Mouse (Mus musculus) thymus, adult 2 months (tissue): ENCODE measurements around the gene Nav1. TPM values are rescaled to one million over a fixed set of nuclear protein-coding genes. Genes with fewer than 3 reads are reported as not detected.

Source experiments
- DNase-seq: peaks from one replicate; pipeline ENCODE4 v3.0.0; 2021
- H3K27ac ChIP-seq: fragments of 200-500 bp; 2 replicates; pipeline ENCODE4 v1.5.1; 2012; ENCODE audit warnings: low read length, control low read depth; ENCODE audit not compliant: control insufficient read depth, insufficient read depth
- H3K27me3 ChIP-seq: fragments of 200-500 bp; 2 replicates; pipeline ENCODE4 v1.6.1; 2012; ENCODE audit warnings: mild to moderate bottlenecking, low read length, moderate library complexity, mixed read lengths; ENCODE audit not compliant: control insufficient read depth, insufficient read depth
- H3K36me3 ChIP-seq: fragments of 200-500 bp; 2 replicates; pipeline ENCODE4 v1.6.1; 2012; ENCODE audit warnings: mild to moderate bottlenecking, low read length, moderate library complexity; ENCODE audit not compliant: control insufficient read depth, insufficient read depth
- H3K4me1 ChIP-seq: fragments of 200-500 bp; replicated peaks from 2 replicates; pipeline ENCODE4 v1.6.1; 2012; ENCODE audit warnings: low read length; ENCODE audit not compliant: control insufficient read depth, insufficient read depth
- H3K4me3 ChIP-seq: fragments of 200-500 bp; 2 replicates; pipeline ENCODE4 v1.5.1; 2012; ENCODE audit warnings: mild to moderate bottlenecking, low read length, control low read depth, moderate library complexity; ENCODE audit not compliant: control insufficient read depth, insufficient read depth
- CTCF ChIP-seq: fragments of 200-500 bp; IDR thresholded peaks from 2 replicates; pipeline ENCODE4 v1.5.1; 2012; ENCODE audit warnings: mild to moderate bottlenecking, control low read depth, low read length, moderate library complexity, borderline replicate concordance; ENCODE audit not compliant: control insufficient read depth, poor library complexity, insufficient read depth; ENCODE audit errors: extremely low read depth
- POLR2A ChIP-seq: fragments of 200-500 bp; IDR thresholded peaks from 2 replicates; pipeline ENCODE4 v1.6.1; 2012; ENCODE audit warnings: mild to moderate bottlenecking, low read length, control low read depth, moderate library complexity; ENCODE audit not compliant: control insufficient read depth, poor library complexity, insufficient read depth; ENCODE audit errors: extremely low read depth
- WGBS: fragments of 180-500 bp; shearing (Covaris S2); methylation state at CpG from one replicate; pipeline ENCODE4 v1.1.7; 2018; 5-methylcytosine and 5-hydroxymethylcytosine counted together
- polyA plus RNA-seq: library from polyadenylated mRNA; depleted of rRNA; stranded (reverse); fragments of >200 nt; gene quantifications from 2 replicates; pipeline ENCODE4 v1.2.3, GENCODE M21; 2012

Nav1 gene
- polyA plus RNA-seq, 1 experiment, result 8.7 TPM

DNA sequence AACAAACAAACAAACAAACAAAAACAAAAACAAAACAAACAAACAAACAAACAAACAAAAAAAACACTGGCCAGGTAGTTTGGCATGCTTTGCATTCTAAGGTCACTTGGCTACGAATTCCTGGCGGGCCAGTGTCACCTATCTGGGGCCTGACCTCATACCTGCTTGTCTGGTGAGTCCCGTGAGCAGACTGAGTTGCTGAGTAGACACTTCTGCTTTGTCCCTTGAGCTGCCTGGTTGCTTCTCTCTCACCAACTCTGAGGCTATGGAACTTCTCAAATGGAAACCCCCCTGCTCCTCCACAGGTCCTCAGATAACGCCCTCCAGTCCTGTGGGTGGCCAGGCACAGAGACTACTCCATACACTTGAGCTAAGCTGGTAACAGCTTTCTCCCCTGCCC is 93.0 kb downstream of the Nav1 start:
- no peak for TF ChIP-seq POLR2A
- no peak for TF ChIP-seq CTCF
- Histone ChIP-seq H3K36me3 (no peaks in the 10 kb centered on the region), H3K27me3 (no peaks in the 10 kb centered on the region; the same call in 1 of the 2 replicates), H3K4me1 (peaks cover 4% of the 10 kb centered on the region; the same call in 1 of the 2 replicates), H3K4me3 (no peak overlapping the region), H3K27ac (no peak overlapping the region)
- 90% methylated on average over 4 of the region's 4 CpGs for WGBS
- DNase-seq, result no peak

- no peak overlapping the region for H3K4me3 ChIP-seq
- H3K27ac ChIP-seq, result no peak overlapping the region
- H3K36me3 ChIP-seq, result no peaks in the 10 kb centered on the region
- WGBS, result 89% methylated on average over 5 of the region's 5 CpGs
- H3K4me1 ChIP-seq, result peaks cover 4% of the 10 kb centered on the region; the same call in 1 of the 2 replicates
- H3K27me3 ChIP-seq, result no peaks in the 10 kb centered on the region; the same call in 1 of the 2 replicates
- DNase-seq, result no peak
- TF ChIP-seq CTCF (no peak), POLR2A (no peak)
Observed at GRCm38 (mm10) chr1:135513464-135513863, 93.6 kb downstream of the Nav1 start.

DNA sequence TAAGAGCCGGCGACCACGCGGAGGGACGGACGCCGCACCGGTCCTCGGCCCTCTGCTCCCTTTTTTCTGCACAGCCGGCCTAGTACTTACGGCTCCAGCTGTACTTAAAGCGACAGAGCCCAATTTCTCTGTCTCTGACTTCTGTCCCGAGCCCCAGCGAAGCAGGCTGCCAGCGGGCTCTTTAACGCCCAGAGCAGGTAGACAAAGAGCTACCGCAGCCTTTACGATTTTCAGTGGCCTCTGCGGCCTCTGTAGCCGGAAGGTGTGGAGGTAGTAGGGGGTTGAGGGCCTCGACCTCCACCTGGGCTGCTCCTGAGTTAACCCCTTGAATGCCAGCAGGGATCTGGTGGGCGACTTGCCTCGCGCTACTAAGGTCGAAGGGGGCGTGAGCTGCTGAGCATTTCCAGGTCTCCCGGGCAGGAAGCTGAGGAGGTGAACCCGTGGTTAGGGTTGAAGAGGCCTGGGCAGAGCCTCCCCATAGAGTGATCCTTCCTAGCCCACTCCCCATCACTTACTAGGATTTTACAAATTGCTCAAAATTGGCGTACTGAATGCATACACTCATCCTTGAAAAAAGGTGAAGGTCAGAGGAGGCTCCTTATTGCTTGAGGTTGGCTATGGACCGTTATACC is 96.6 kb downstream of the Nav1 start:
- Histone ChIP-seq H3K27ac (no peak overlapping the region), H3K27me3 (no peaks in the 10 kb centered on the region; the same call in 1 of the 2 replicates), H3K36me3 (no peaks in the 10 kb centered on the region), H3K4me1 (peaks cover 4% of the 10 kb centered on the region; the same call in 1 of the 2 replicates), H3K4me3 (peak overlapping the region; percentile 46)
- DNase-seq, result peak; percentile 32
- WGBS, result 2% methylated on average over 30 of the region's 30 CpGs
- TF ChIP-seq CTCF, result no peak
- TF ChIP-seq POLR2A, result no peak

- DNase-seq, result no peak
- no peaks in the 10 kb centered on the region; the same call in 1 of the 2 replicates for H3K27me3 ChIP-seq
- peak overlapping the region; percentile 46; the same call in 1 of the 2 replicates for H3K4me3 ChIP-seq
- peaks cover 4% of the 10 kb centered on the region; the same call in 1 of the 2 replicates for H3K4me1 ChIP-seq
- 25% methylated on average over 16 of the region's 16 CpGs for WGBS
- no peaks in the 10 kb centered on the region for H3K36me3 ChIP-seq
- no peak overlapping the region for H3K27ac ChIP-seq
- TF ChIP-seq CTCF (no peak), POLR2A (no peak)
Observed at GRCm38 (mm10) chr1:135509145-135510084, 97.7 kb downstream of the Nav1 start.

- H3K4me1 ChIP-seq, result peaks cover 4% of the 10 kb centered on the region; the same call in 1 of the 2 replicates
- WGBS, result 78% methylated on average over 3 of the region's 3 CpGs
- TF ChIP-seq POLR2A (no peak), CTCF (no peak)
- no peak overlapping the region for H3K4me3 ChIP-seq
- no peaks in the 10 kb centered on the region for H3K36me3 ChIP-seq
- no peaks in the 10 kb centered on the region; the same call in 1 of the 2 replicates for H3K27me3 ChIP-seq
- no peak overlapping the region for H3K27ac ChIP-seq
- no peak for DNase-seq
Observed at GRCm38 (mm10) chr1:135508349-135508634, 98.8 kb downstream of the Nav1 start.

GRCm38 (mm10) chr1:135507572-135508348 is 99.3 kb downstream of the Nav1 start:
- TF ChIP-seq POLR2A, result no peak
- no peak for TF ChIP-seq CTCF
- Histone ChIP-seq H3K27me3 (no peaks in the 10 kb centered on the region; the same call in 1 of the 2 replicates), H3K27ac (no peak overlapping the region), H3K4me1 (peaks cover 4% of the 10 kb centered on the region; the same call in 1 of the 2 replicates), H3K36me3 (no peaks in the 10 kb centered on the region), H3K4me3 (no peak overlapping the region)
- DNase-seq, result no peak
- WGBS, result 58% methylated on average over 14 of the region's 14 CpGs
